Mouse (Mus musculus): ENCODE data around the gene Cenps.

GRCm38 (mm10) chr4:149080111-149080510 lies 57.3 kb downstream of the Cenps start:
- no peak for TF ChIP-seq CTCF (IDR thresholded peaks at IDR 0.05; ENCODE audit: low read depth, low read length)
- TF ChIP-seq POLR2A (IDR thresholded peaks at IDR 0.05; ENCODE audit: extremely low read depth, insufficient read depth, low read length): no peak
